9 mouse cellular contexts compared by ENCODE assay signal in the genomic region with DNA sequence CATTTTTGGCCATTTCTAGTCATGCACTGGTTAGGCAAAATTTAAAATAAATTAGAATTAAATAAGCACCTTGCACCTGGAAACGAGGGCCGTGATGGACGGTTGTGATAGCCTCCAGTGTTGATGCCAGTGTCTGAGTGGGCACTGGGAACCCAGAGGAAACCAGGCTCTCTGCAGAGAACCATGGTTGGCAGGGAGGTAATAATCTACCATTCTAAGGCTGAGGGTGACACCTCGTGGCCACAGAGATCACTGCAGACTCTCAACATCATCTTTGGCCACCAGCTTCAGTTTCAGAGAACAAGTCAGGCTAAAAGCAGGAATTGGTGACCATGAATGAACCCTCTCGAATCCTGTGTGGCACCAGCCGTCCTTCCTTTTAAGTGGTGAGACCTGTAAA. TPM values are rescaled to one million over a fixed set of nuclear protein-coding genes. Genes with fewer than 3 reads are reported as not detected.
A peak's percentile ranks its signal among the peaks of the same experiment; 100 is the strongest.
DNase-seq lines count a peak whose midpoint lies in the region; ATAC-seq lines count a peak whose summit lies in the region.
"Had no signal": no experiment of that assay in that cellular context is flagged by ENCODE, and none has a peak within 500 bp of the region (broad histone marks: within the 10 kb centered on the region; RNA-seq: fewer than 3 reads in every experiment).

No protein-coding gene starts in this region.

- H3K27ac ChIP-seq in lung, embryonic 16.5 days (ENCODE audit: low read length): no peak overlapping the region
- H3K27ac ChIP-seq: lung, embryonic 15.5 days had no signal

- H3K9me3 ChIP-seq in lung, embryonic 16.5 days (ENCODE audit: control insufficient read depth, low read length): no peaks in the 10 kb centered on the region
- H3K9me3 ChIP-seq: lung, embryonic 15.5 days had no signal

- intact Hi-C loops in gastrocnemius, postnatal 14 days (cut with DNase I; ENCODE audit: low total_unique reads): loop anchor here (1.0 to 10.0 kb wide), 2 partner anchors 178 to 817 kb away; no protein-coding TSS in a partner anchor

- H3K4me2 ChIP-seq in lung, embryonic 16.5 days (ENCODE audit: low read depth, low read length): no peak overlapping the region
- H3K4me2 ChIP-seq: lung, embryonic 15.5 days had no signal

- DNase-seq in CD8-positive naive resting alpha-beta T cell, adult 2 months (ENCODE audit: low read depth in 2 of 2, low spot score in 2 of 2): peak; percentile 7 to 35
- DNase-seq in T-cell, adult 2 months (ENCODE audit: low spot score): peak; percentile 35
- peak; percentile 40 for DNase-seq in gastrocnemius, postnatal 14 days
- DNase-seq in large intestine, adult 2 months (ENCODE audit: low read depth, low spot score): peak; percentile 13
- peak; percentile 37 for DNase-seq in retina, adult 2 months (ENCODE audit: low read depth, low spot score)

- H3K27me3 ChIP-seq in lung, embryonic 16.5 days (ENCODE audit: control insufficient read depth, insufficient read depth, low read depth, low read length): no peaks in the 10 kb centered on the region
- H3K27me3 ChIP-seq: lung, embryonic 15.5 days had no signal

- peak; percentile 98 for ATAC-seq in common myeloid progenitor, adult 5-6 weeks (replicated peaks; ENCODE audit: low read depth, poor library complexity, severe bottlenecking)
- peak; percentile 45; the same call in 1 of the 2 replicates for ATAC-seq in lung, embryonic 16.5 days (ENCODE audit: low read depth)
- no peak; the same call in 1 of the 2 replicates for ATAC-seq in erythroblast, adult 5-6 weeks (replicated peaks; ENCODE audit: low FRiP score, poor library complexity, severe bottlenecking)

- H3K9ac ChIP-seq in lung, embryonic 16.5 days (ENCODE audit: low read length): no peak overlapping the region
- H3K9ac ChIP-seq: lung, embryonic 15.5 days had no signal

- WGBS in large intestine, adult 2 months: 9% methylated on average over 6 of the region's 6 CpGs
- WGBS in lung, embryonic 16.5 days: 7% methylated on average over 6 of the region's 6 CpGs

- no peaks in the 10 kb centered on the region for H3K4me1 ChIP-seq in lung, embryonic 16.5 days (replicated peaks; ENCODE audit: control insufficient read depth, insufficient read depth, low read length)
- H3K4me1 ChIP-seq: lung, embryonic 15.5 days had no signal

- no peaks in the 10 kb centered on the region for H3K36me3 ChIP-seq in lung, embryonic 16.5 days (ENCODE audit: control insufficient read depth, insufficient read depth, low read length)
- H3K36me3 ChIP-seq: lung, embryonic 15.5 days had no signal

- H3K4me3 ChIP-seq in lung, embryonic 16.5 days (ENCODE audit: low read length): no peak overlapping the region
- H3K4me3 ChIP-seq: lung, embryonic 15.5 days had no signal

RNA-seq across cellular contexts. Expression of gene Ypel5, which starts 54.5 kb away (rescaled TPM):
- 17.3 and 21.9 TPM in 2 replicates for total RNA-seq in common myeloid progenitor, adult 5-6 weeks (2017)
- total RNA-seq in gastrocnemius, postnatal 14 days (2021): 10 to 100 TPM; 21.5 to 23.7 TPM
- polyA plus RNA-seq in large intestine, adult 2 months (2012; rRNA removed): 14.2 and 16.7 TPM in 2 replicates
- 54.8 and 57.8 TPM in 2 replicates for polyA plus RNA-seq in lung, embryonic 16.5 days (2015; fragmentation: Nextera tagmentation; extraction: Ambion mirVana)
- total RNA-seq in erythroblast, adult 5-6 weeks (2015; ENCODE audit: low replicate concordance): 173 and 174 TPM in 2 replicates
- total RNA-seq in erythroblast, adult 5-6 weeks (2017; ENCODE audit: low replicate concordance): 314 and 339 TPM in 2 replicates
